Mouse (Mus musculus) neural tube, embryonic 13.5 days (tissue): ENCODE measurements around the gene 1110057P08Rik. TPM values are rescaled to one million over a fixed set of nuclear protein-coding genes. Genes with fewer than 3 reads are reported as not detected.
"Not testable (repeated sequence)": the region's sequence is repeated elsewhere in the genome, so short reads cannot be mapped to it uniquely, and the experiment has no call there.

Experiments used
- ATAC-seq: fragments of 200-750 bp; cut with Nextera tagmentation; 2 replicates; pipeline ENCODE4 v1.8.0; 2017; ENCODE audit warnings: low read depth, mild to moderate bottlenecking, moderate TSS enrichment, moderate library complexity
- H3K27ac ChIP-seq: fragments of 300-500 bp; sonication (generic); replicated peaks from 2 replicates; pipeline ENCODE4 v1.5.1; 2015; ENCODE audit warnings: moderate library complexity, mild to moderate bottlenecking, inconsistent platforms
- H3K27me3 ChIP-seq: fragments of 300-500 bp; sonication (generic); 2 replicates; pipeline ENCODE4 v1.6.1; 2015; ENCODE audit warnings: mild to moderate bottlenecking, inconsistent platforms
- H3K36me3 ChIP-seq: fragments of 300-500 bp; sonication (generic); 2 replicates; pipeline ENCODE4 v1.6.1; 2015; ENCODE audit warnings: mild to moderate bottlenecking, inconsistent platforms
- H3K4me1 ChIP-seq: fragments of 300-500 bp; sonication (generic); replicated peaks from 2 replicates; pipeline ENCODE4 v1.6.1; 2015; ENCODE audit warnings: inconsistent platforms
- H3K4me2 ChIP-seq: fragments of 300-500 bp; sonication (generic); 2 replicates; pipeline ENCODE4 v1.6.1; 2015; ENCODE audit warnings: inconsistent platforms, mild to moderate bottlenecking, moderate library complexity
- H3K4me3 ChIP-seq: fragments of 300-500 bp; sonication (generic); 2 replicates; pipeline ENCODE4 v1.5.1; 2015; ENCODE audit warnings: mild to moderate bottlenecking, inconsistent platforms
- H3K9ac ChIP-seq: fragments of 300-500 bp; sonication (generic); 2 replicates; pipeline ENCODE4 v1.6.1; 2015; ENCODE audit warnings: moderate library complexity, mild to moderate bottlenecking, inconsistent platforms
- H3K9me3 ChIP-seq: fragments of 300-500 bp; sonication (generic); 2 replicates; pipeline ENCODE4 v1.6.1; 2016; ENCODE audit warnings: inconsistent platforms
- WGBS: fragments of 180-500 bp; shearing (Covaris S2); methylation state at CpG from one replicate; pipeline ENCODE4 v1.1.7; 2015; 5-methylcytosine and 5-hydroxymethylcytosine counted together
- polyA plus RNA-seq: library from polyadenylated mRNA; unstranded; fragments of >200 nt; fragmentation: Nextera tagmentation; extraction: Ambion mirVana; gene quantifications from 2 replicates; pipeline ENCODE4 v1.2.1, GENCODE M21; 2015

Gene 1110057P08Rik
- not detected in 2 replicates for polyA plus RNA-seq

DNA sequence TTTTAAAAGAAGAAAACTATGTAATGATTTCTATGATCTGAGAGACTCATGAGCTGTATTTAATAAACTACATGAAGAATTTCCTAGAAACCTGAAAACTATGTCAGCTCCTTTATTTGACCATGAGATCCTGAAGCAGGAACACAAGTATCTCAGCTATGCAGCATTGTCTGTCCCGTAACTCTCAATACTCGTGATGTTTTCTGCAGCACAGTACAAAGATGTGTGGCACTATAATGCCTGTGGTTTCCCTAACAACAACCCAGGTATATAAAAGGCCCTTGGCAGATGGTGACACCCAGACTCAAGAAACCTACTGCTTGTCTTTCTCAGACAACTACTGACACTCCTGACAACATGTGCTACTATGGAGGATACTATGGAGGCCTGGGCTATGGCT, at the start of gene 1110057P08Rik:
Gene 1110057P08Rik, plus strand, starts transcription at position 301 of the 400 bp plus-strand sequence.
- H3K4me2 ChIP-seq = no peak within 1 kb of the TSS
- no peak for ATAC-seq

DNA sequence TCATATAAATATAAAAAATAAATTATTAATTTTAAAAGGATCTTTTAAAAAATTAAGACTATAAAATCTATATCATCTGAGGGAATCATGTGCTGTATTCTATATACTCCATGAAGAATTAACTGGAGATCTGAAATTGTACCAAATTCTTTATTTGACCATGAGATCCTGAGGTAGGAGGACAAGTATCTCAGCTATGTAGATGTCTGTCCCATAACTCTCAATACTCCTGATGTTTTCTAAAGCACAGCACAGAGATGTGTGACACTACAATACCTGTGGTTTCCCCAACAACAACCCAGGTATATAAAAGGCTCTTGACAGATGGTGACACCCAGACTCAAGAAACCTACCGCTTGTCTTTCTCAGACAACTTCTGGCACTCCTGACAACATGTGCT, 34.0 kb upstream of the 1110057P08Rik start, which contains the start of gene Gm6358:
Gene Gm6358, plus strand, starts transcription at position 301 of the 400 bp plus-strand sequence.
- H3K27me3 ChIP-seq = no peaks in the 10 kb centered on the region
- ATAC-seq = no peak
- no peak within 1 kb of the TSS for H3K4me2 ChIP-seq
- no peaks in the 10 kb centered on the region for H3K9me3 ChIP-seq
- no peak within 1 kb of the TSS for H3K4me3 ChIP-seq
- no peaks in the 10 kb centered on the region for H3K4me1 ChIP-seq
- no peaks in the 10 kb centered on the region for H3K36me3 ChIP-seq
- 97% methylated on average over 1 of the region's 1 CpGs for WGBS
- H3K9ac ChIP-seq = no peak within 1 kb of the TSS
- no peak within 1 kb of the TSS for H3K27ac ChIP-seq

More for the DNA sequence above, at the start of gene 1110057P08Rik:
- H3K9ac ChIP-seq = no peak within 1 kb of the TSS
- WGBS = 80% methylated on average over 2 of the region's 2 CpGs
- H3K27me3 ChIP-seq = no peaks in the 10 kb centered on the region
- H3K4me1 ChIP-seq = no peaks in the 10 kb centered on the region
- no peak within 1 kb of the TSS for H3K27ac ChIP-seq
- no peaks in the 10 kb centered on the region for H3K9me3 ChIP-seq
- H3K4me3 ChIP-seq = no peak within 1 kb of the TSS
- no peaks in the 10 kb centered on the region for H3K36me3 ChIP-seq

GRCm38 (mm10) chr16:89150786-89151185, 23.7 kb upstream of the 1110057P08Rik start, which contains the start of gene Gm10061:
Gene Gm10061, plus strand, starts transcription at chr16:89151086.
- ATAC-seq = no peak

DNA sequence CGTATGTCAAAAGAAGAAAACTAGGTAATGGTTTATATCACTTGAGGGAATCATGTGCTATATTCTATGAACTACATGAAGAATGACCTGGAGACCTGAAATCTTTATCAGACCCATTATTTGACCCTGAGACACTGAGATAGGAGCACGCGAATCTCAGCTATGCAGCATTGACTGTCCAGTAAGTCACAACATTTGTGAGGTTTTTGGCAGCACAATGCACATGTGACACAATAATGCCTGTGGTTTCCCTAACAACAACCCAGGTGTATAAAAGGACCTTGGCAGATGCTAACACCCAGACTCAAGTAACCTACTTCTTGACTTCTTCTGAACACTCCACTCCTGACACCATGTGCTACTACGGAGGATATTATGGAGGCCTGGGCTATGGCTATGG, 16.9 kb upstream of the 1110057P08Rik start, which contains the start of gene Gm9789:
Gene Gm9789, plus strand, starts transcription at position 301 of the 400 bp plus-strand sequence.
- H3K9ac ChIP-seq = no peak within 1 kb of the TSS
- no peaks in the 10 kb centered on the region for H3K4me1 ChIP-seq
- no peaks in the 10 kb centered on the region for H3K9me3 ChIP-seq
- no peak within 1 kb of the TSS for H3K4me2 ChIP-seq
- no peak within 1 kb of the TSS for H3K4me3 ChIP-seq
- no peak for ATAC-seq
- no peak within 1 kb of the TSS for H3K27ac ChIP-seq
- H3K36me3 ChIP-seq = no peaks in the 10 kb centered on the region
- WGBS = 89% methylated on average over 4 of the region's 4 CpGs
- H3K27me3 ChIP-seq = no peaks in the 10 kb centered on the region

More at GRCm38 (mm10) chr16:89150786-89151185, 23.7 kb upstream of the 1110057P08Rik start, which contains the start of gene Gm10061:
- Histone ChIP-seq H3K4me1 (no peaks in the 10 kb centered on the region), H3K27me3 (no peaks in the 10 kb centered on the region), H3K4me2 (no peak within 1 kb of the TSS), H3K27ac (no peak within 1 kb of the TSS), H3K36me3 (no peaks in the 10 kb centered on the region), H3K9ac (no peak within 1 kb of the TSS), H3K4me3 (no peak within 1 kb of the TSS), H3K9me3 (peaks cover 7% of the 10 kb centered on the region; the same call in 1 of the 2 replicates)
- 94% methylated on average over 1 of the region's 1 CpGs for WGBS

GRCm38 (mm10) chr16:89169190-89169589, 5.3 kb upstream of the 1110057P08Rik start, which contains the start of gene Gm7735:
Gene Gm7735, plus strand, starts transcription at chr16:89169490.
- not testable (repeated sequence) for H3K4me1 ChIP-seq, H3K36me3 ChIP-seq, H3K27ac ChIP-seq, H3K4me3 ChIP-seq, H3K4me2 ChIP-seq, H3K9ac ChIP-seq, H3K27me3 ChIP-seq, ATAC-seq, H3K9me3 ChIP-seq

GRCm38 (mm10) chr16:89188621-89189020, 14.1 kb downstream of the 1110057P08Rik start:
- ATAC-seq = no peak
- 85% methylated on average over 4 of the region's 4 CpGs for WGBS

GRCm38 (mm10) chr16:89205561-89205960, 31.0 kb downstream of the 1110057P08Rik start, which contains the start of gene Krtap20-2:
Gene Krtap20-2, plus strand, starts transcription at chr16:89205861.
- no peak within 1 kb of the TSS for H3K4me2 ChIP-seq
- no peaks in the 10 kb centered on the region for H3K9me3 ChIP-seq
- 60% methylated on average over 1 of the region's 1 CpGs for WGBS
- ATAC-seq = no peak
- H3K4me3 ChIP-seq = no peak within 1 kb of the TSS
- H3K36me3 ChIP-seq = no peaks in the 10 kb centered on the region
- no peak within 1 kb of the TSS for H3K27ac ChIP-seq
- H3K9ac ChIP-seq = no peak within 1 kb of the TSS
- no peaks in the 10 kb centered on the region for H3K27me3 ChIP-seq
- H3K4me1 ChIP-seq = no peaks in the 10 kb centered on the region

More at GRCm38 (mm10) chr16:89188621-89189020, 14.1 kb downstream of the 1110057P08Rik start:
- Histone ChIP-seq H3K4me3 (no peak overlapping the region), H3K36me3 (no peaks in the 10 kb centered on the region), H3K9me3 (no peaks in the 10 kb centered on the region), H3K4me1 (no peaks in the 10 kb centered on the region), H3K9ac (no peak overlapping the region), H3K27ac (no peak overlapping the region), H3K27me3 (no peaks in the 10 kb centered on the region), H3K4me2 (no peak overlapping the region)

Other genes starting within 250 kb of the 1110057P08Rik start
- not detected in 2 replicates for gene Krtap19-9b, start 242.5 kb upstream of the 1110057P08Rik start, polyA plus RNA-seq
- gene Krtap16-3, start 211.9 kb upstream of the 1110057P08Rik start, polyA plus RNA-seq = not detected in 2 replicates
- not detected in 2 replicates for gene Krtap22-2, start 164.0 kb upstream of the 1110057P08Rik start, polyA plus RNA-seq
- gene Gm10229, start 159.5 kb upstream of the 1110057P08Rik start, polyA plus RNA-seq = not detected in 2 replicates
- not detected in 2 replicates for gene Krtap6-1, start 143.0 kb upstream of the 1110057P08Rik start, polyA plus RNA-seq
- not detected in 2 replicates for gene Gm10228, start 133.3 kb upstream of the 1110057P08Rik start, polyA plus RNA-seq
- gene Krtap6-5, start 126.9 kb upstream of the 1110057P08Rik start, polyA plus RNA-seq = not detected in 2 replicates
- gene 1110025L11Rik, start 110.7 kb upstream of the 1110057P08Rik start, polyA plus RNA-seq = not detected in 2 replicates
- gene Krtap6-3, start 90.7 kb upstream of the 1110057P08Rik start, polyA plus RNA-seq = not detected in 2 replicates
- gene Gm6358, start 33.9 kb upstream of the 1110057P08Rik start, polyA plus RNA-seq = not detected in 2 replicates
- gene Gm10061, start 23.6 kb upstream of the 1110057P08Rik start, polyA plus RNA-seq = not detected in 2 replicates
- not detected in 2 replicates for gene Gm9789, start 16.8 kb upstream of the 1110057P08Rik start, polyA plus RNA-seq
- gene Gm7735, start 5.2 kb upstream of the 1110057P08Rik start, polyA plus RNA-seq = not detected in 2 replicates
- gene Krtap20-2, start 31.1 kb downstream of the 1110057P08Rik start, polyA plus RNA-seq = not detected in 2 replicates
- gene Krtap21-1, start 229.1 kb downstream of the 1110057P08Rik start, polyA plus RNA-seq = not detected in 2 replicates
- gene Krtap6-2, start 245.4 kb downstream of the 1110057P08Rik start, polyA plus RNA-seq = not detected in 2 replicates